Mouse (Mus musculus) spleen, adult 18-20 months (tissue): ENCODE results near the gene Aifm3.
A peak's percentile ranks its signal among the peaks of the same experiment; 100 is the strongest.

Experiments
- DNase-seq, 2 experiments: peaks; one replicate each; pipeline ENCODE4 v3.0.0; 2022; ENCODE audit warnings: mixed read lengths in 2 of 2

Gene Aifm3

GRCm38 (mm10) chr16:17489469-17490111 is at the start of gene Aifm3:
Gene Aifm3, plus strand, starts transcription at chr16:17489611.
- no peak for DNase-seq

- DNase-seq = peak; percentile 93 to 96
Measured at GRCm38 (mm10) chr16:17451541-17452372, 37.7 kb upstream of the Aifm3 start, which contains the start of gene Crkl. Gene Crkl, plus strand, starts transcription at chr16:17451987.

GRCm38 (mm10) chr16:17452373-17452715 is 37.1 kb upstream of the Aifm3 start:
- DNase-seq = no peak

- DNase-seq = no peak
Measured at GRCm38 (mm10) chr16:17456901-17457300, 32.5 kb upstream of the Aifm3 start.

GRCm38 (mm10) chr16:17460254-17460653 is 29.2 kb upstream of the Aifm3 start:
- peak; percentile 16 to 55 for DNase-seq

- no peak for DNase-seq
Measured at GRCm38 (mm10) chr16:17461596-17461995, 27.8 kb upstream of the Aifm3 start.

- no peak for DNase-seq
Measured at GRCm38 (mm10) chr16:17463184-17463583, 26.2 kb upstream of the Aifm3 start.

GRCm38 (mm10) chr16:17466875-17467663 is 22.3 kb upstream of the Aifm3 start:
- DNase-seq = no peak

- DNase-seq = no peak
Measured at GRCm38 (mm10) chr16:17472498-17472897, 16.9 kb upstream of the Aifm3 start.

- peak in 1 of 2 experiments; percentile 20 for DNase-seq
Measured at GRCm38 (mm10) chr16:17474091-17474490, 15.3 kb upstream of the Aifm3 start.

- no peak for DNase-seq
Measured at GRCm38 (mm10) chr16:17474761-17475160, 14.7 kb upstream of the Aifm3 start.

GRCm38 (mm10) chr16:17475326-17475725 is 14.1 kb upstream of the Aifm3 start:
- no peak for DNase-seq

GRCm38 (mm10) chr16:17478331-17478943 is 11.0 kb upstream of the Aifm3 start:
- DNase-seq = no peak

GRCm38 (mm10) chr16:17481465-17481864 is 7.9 kb upstream of the Aifm3 start:
- DNase-seq = no peak

GRCm38 (mm10) chr16:17486505-17486904 is 2.9 kb upstream of the Aifm3 start:
- DNase-seq = no peak

GRCm38 (mm10) chr16:17488478-17489468 is 638 bp upstream of the Aifm3 start:
- no peak for DNase-seq

GRCm38 (mm10) chr16:17491154-17491553 is 1.7 kb downstream of the Aifm3 start:
- no peak for DNase-seq

GRCm38 (mm10) chr16:17491896-17492561 is 2.6 kb downstream of the Aifm3 start:
- no peak for DNase-seq

GRCm38 (mm10) chr16:17496499-17497305 is 7.3 kb downstream of the Aifm3 start:
- no peak for DNase-seq

GRCm38 (mm10) chr16:17499249-17499883 is 10.0 kb downstream of the Aifm3 start:
- DNase-seq = no peak
